Mouse (Mus musculus): Measurements from ENCODE around the gene Dact2. TPM values are rescaled to one million over a fixed set of nuclear protein-coding genes. Genes with fewer than 3 reads are reported as not detected.

The Dact2 gene
- total and polyA plus RNA-seq, 3 experiments, result not detected

- H3K27ac ChIP-seq (ENCODE audit: control insufficient read depth, low read depth, low read length), result no peak overlapping the region
- H3K4me3 ChIP-seq (ENCODE audit: control insufficient read depth in 1 of 2, insufficient read depth in 1 of 2, low read depth in 2 of 2, low read length in 2 of 2), result no peak overlapping the region
- H3K4me1 ChIP-seq (ENCODE audit: control insufficient read depth in 1 of 2, insufficient read depth in 2 of 2, low read length in 2 of 2), result no peaks in the 10 kb centered on the region
- no peaks in the 10 kb centered on the region for H3K9me3 ChIP-seq (replicated peaks; ENCODE audit: insufficient read depth, low read length)
- no peaks in the 10 kb centered on the region for H3K36me3 ChIP-seq (ENCODE audit: control insufficient read depth in 1 of 2, insufficient read depth in 2 of 2, low read length in 2 of 2)
- TF ChIP-seq RAD21 (IDR thresholded peaks at IDR 0.05; ENCODE audit: low read depth, low read length) (no peak), HCFC1 (IDR thresholded peaks at IDR 0.05; ENCODE audit: low read depth, low read length) (no peak), USF1 (IDR thresholded peaks at IDR 0.05; ENCODE audit: low read depth, low read length) (no peak), SMC3 (IDR thresholded peaks at IDR 0.05; ENCODE audit: low read depth, low read length) (no peak), MEF2A (IDR thresholded peaks at IDR 0.05; ENCODE audit: extremely low read depth, insufficient replicate concordance, low read depth, low read length, poor library complexity, severe bottlenecking) (no peak), ZMIZ1 (IDR thresholded peaks at IDR 0.05; ENCODE audit: low read depth, low read length) (no peak), SIN3A (IDR thresholded peaks at IDR 0.05; ENCODE audit: low read length) (no peak), GATA1 (IDR thresholded peaks at IDR 0.05; ENCODE audit: low read depth, low read length) (no peak), JUND (IDR thresholded peaks at IDR 0.05; ENCODE audit: low read depth, low read length) (no peak), NELFE (IDR thresholded peaks at IDR 0.05; ENCODE audit: low read depth, low read length) (no peak), ETS1 (IDR thresholded peaks at IDR 0.05; ENCODE audit: low read depth, low read length) (no peak), TBP (IDR thresholded peaks at IDR 0.05; ENCODE audit: low read depth, low read length) (no peak), MAFK (IDR thresholded peaks at IDR 0.05; ENCODE audit: borderline replicate concordance, low read depth, low read length) (no peak), MYB (IDR thresholded peaks at IDR 0.05; ENCODE audit: low read depth, low read length) (no peak)
- H3K79me2 ChIP-seq (ENCODE audit: control insufficient read depth, insufficient read depth, low read length, poor library complexity), result no peaks in the 10 kb centered on the region
- no peaks in the 10 kb centered on the region for H3K27me3 ChIP-seq (ENCODE audit: control insufficient read depth in 1 of 2, insufficient read depth in 2 of 2, low read length in 2 of 2)
- DNase-seq (ENCODE audit: low read depth, low spot score), result no peak
- no peak overlapping the region for H3K9ac ChIP-seq (ENCODE audit: control insufficient read depth, low read depth, low read length, poor library complexity, severe bottlenecking)
These were observed 30.6 kb downstream of the Dact2 start for GRCm38 (mm10) chr17:14173459-14173858.

DNA sequence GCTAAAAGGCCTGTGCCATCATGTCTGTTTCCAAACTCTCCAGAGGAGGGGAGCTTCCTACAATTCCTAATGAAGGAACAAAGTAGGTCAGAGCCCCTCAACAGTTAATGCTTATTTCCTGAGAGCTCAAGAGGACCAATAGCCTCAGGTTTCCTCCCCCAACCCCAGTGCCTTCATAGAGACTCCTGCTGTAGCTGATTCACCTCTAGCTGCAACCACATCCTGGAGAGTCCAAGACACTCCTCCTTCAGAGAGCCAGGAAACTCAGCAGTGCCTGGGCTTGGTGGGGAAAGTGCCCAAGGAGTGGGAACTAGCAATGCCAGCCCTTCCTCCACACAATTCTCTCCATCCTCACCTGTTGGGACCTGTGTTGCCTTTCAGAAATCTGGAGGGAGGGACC, 31.4 kb downstream of the Dact2 start:
- TF ChIP-seq RCOR1 (IDR thresholded peaks at IDR 0.05; ENCODE audit: low read depth, low read length) (no peak), POLR2A (IDR thresholded peaks at IDR 0.05; ENCODE audit: control insufficient read depth in 1 of 2, insufficient read depth in 1 of 2, low read depth in 1 of 2, low read length in 2 of 2, poor library complexity in 1 of 2) (no peak)
- Histone ChIP-seq H3K27me3 (ENCODE audit: control insufficient read depth in 1 of 2, insufficient read depth in 2 of 2, low read length in 2 of 2) (no peaks in the 10 kb centered on the region), H3K36me3 (ENCODE audit: control insufficient read depth in 1 of 2, insufficient read depth in 2 of 2, low read length in 2 of 2) (no peaks in the 10 kb centered on the region), H3K27ac (ENCODE audit: control insufficient read depth, low read depth, low read length) (no peak overlapping the region), H3K9me3 (replicated peaks; ENCODE audit: insufficient read depth, low read length) (no peaks in the 10 kb centered on the region), H3K9ac (ENCODE audit: control insufficient read depth, low read depth, low read length, poor library complexity, severe bottlenecking) (no peak overlapping the region), H3K4me1 (ENCODE audit: control insufficient read depth in 1 of 2, insufficient read depth in 2 of 2, low read length in 2 of 2) (no peaks in the 10 kb centered on the region), H3K79me2 (ENCODE audit: control insufficient read depth, insufficient read depth, low read length, poor library complexity) (no peaks in the 10 kb centered on the region), H3K4me3 (ENCODE audit: control insufficient read depth in 1 of 2, insufficient read depth in 1 of 2, low read depth in 2 of 2, low read length in 2 of 2) (no peak overlapping the region)
- no peak for DNase-seq (ENCODE audit: low read depth, low spot score)

DNA sequence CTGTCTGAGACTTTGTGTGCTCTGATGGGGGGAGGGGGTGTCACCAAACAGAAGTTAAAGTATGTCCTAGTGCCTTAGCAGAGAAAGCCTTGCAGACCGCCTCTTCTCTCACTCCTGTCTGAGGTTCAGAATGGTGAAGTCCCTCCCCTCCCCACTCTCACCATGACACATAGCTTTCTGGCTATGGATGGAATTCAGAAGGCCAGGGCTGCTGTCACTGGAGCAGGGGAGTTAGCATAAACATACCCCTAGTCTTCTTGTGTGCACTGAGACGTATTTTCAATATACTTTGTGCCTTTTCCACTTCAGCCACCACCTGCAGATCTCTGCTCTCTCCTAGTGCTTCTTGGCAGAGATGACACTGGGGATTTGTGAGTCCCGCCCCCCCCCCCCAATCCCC, 31.9 kb downstream of the Dact2 start:
- Histone ChIP-seq H3K9ac (ENCODE audit: control insufficient read depth, low read depth, low read length, poor library complexity, severe bottlenecking) (no peak overlapping the region), H3K4me3 (ENCODE audit: control insufficient read depth in 1 of 2, insufficient read depth in 1 of 2, low read depth in 2 of 2, low read length in 2 of 2) (no peak overlapping the region), H3K27me3 (ENCODE audit: control insufficient read depth in 1 of 2, insufficient read depth in 2 of 2, low read length in 2 of 2) (no peaks in the 10 kb centered on the region), H3K79me2 (ENCODE audit: control insufficient read depth, insufficient read depth, low read length, poor library complexity) (no peaks in the 10 kb centered on the region), H3K9me3 (replicated peaks; ENCODE audit: insufficient read depth, low read length) (no peaks in the 10 kb centered on the region), H3K4me1 (ENCODE audit: control insufficient read depth in 1 of 2, insufficient read depth in 2 of 2, low read length in 2 of 2) (no peaks in the 10 kb centered on the region), H3K27ac (ENCODE audit: control insufficient read depth, low read depth, low read length) (no peak overlapping the region), H3K36me3 (ENCODE audit: control insufficient read depth in 1 of 2, insufficient read depth in 2 of 2, low read length in 2 of 2) (no peaks in the 10 kb centered on the region)
- TF ChIP-seq MEF2A (IDR thresholded peaks at IDR 0.05; ENCODE audit: extremely low read depth, insufficient replicate concordance, low read depth, low read length, poor library complexity, severe bottlenecking) (no peak), RAD21 (IDR thresholded peaks at IDR 0.05; ENCODE audit: low read depth, low read length) (no peak), UBTF (IDR thresholded peaks at IDR 0.05; ENCODE audit: borderline replicate concordance, insufficient read depth, low read depth, low read length) (no peak), ZC3H11A (IDR thresholded peaks at IDR 0.05; ENCODE audit: low read depth, low read length) (no peak), EP300 (IDR thresholded peaks at IDR 0.05; ENCODE audit: low read depth in 1 of 2, low read length in 2 of 2) (no peak), MYB (IDR thresholded peaks at IDR 0.05; ENCODE audit: low read depth, low read length) (no peak), USF1 (IDR thresholded peaks at IDR 0.05; ENCODE audit: low read depth, low read length) (no peak), GABPA (IDR thresholded peaks at IDR 0.05; ENCODE audit: low read depth, low read length) (no peak), HCFC1 (IDR thresholded peaks at IDR 0.05; ENCODE audit: low read depth, low read length) (no peak), MYC (IDR thresholded peaks at IDR 0.05; ENCODE audit: low read depth, low read length) (no peak), CHD2 (IDR thresholded peaks at IDR 0.05; ENCODE audit: low read length) (no peak), ETS1 (IDR thresholded peaks at IDR 0.05; ENCODE audit: low read depth, low read length) (no peak), ELF1 (IDR thresholded peaks at IDR 0.05; ENCODE audit: low read depth, low read length) (no peak), GATA1 (IDR thresholded peaks at IDR 0.05; ENCODE audit: low read depth, low read length) (no peak), JUND (IDR thresholded peaks at IDR 0.05; ENCODE audit: low read depth, low read length) (no peak), CTCF (IDR thresholded peaks at IDR 0.05 in 2 of 3, conservative IDR thresholded peaks at IDR 0.05 in 1 of 3; ENCODE audit: control insufficient read depth in 1 of 3, insufficient read depth in 1 of 3, low read depth in 2 of 3, low read length in 3 of 3, poor library complexity in 1 of 3, severe bottlenecking in 1 of 3) (no peak)
- no peak for DNase-seq (ENCODE audit: low read depth, low spot score)
